Mouse (Mus musculus): Measurements from ENCODE around the gene Spint3.
"Not testable (repeated sequence)": the region's sequence is repeated elsewhere in the genome, so short reads cannot be mapped to it uniquely, and the experiment has no call there.

Gene Spint3

GRCm38 (mm10) chr2:164573359-164573758 is at the start of gene Spint3:
Gene Spint3 (minus strand): TSS chr2:164573459.
- DNase-seq (ENCODE audit: extremely low read depth, low read depth, low spot score): not testable (repeated sequence)

- no peak for DNase-seq (ENCODE audit: extremely low read depth, low read depth, low spot score)
These were observed 48.5 kb upstream of the Spint3 start for GRCm38 (mm10) chr2:164621775-164622174.

- no peak for DNase-seq (ENCODE audit: extremely low read depth, low read depth, low spot score)
These were observed 45.8 kb upstream of the Spint3 start for GRCm38 (mm10) chr2:164619050-164619449.

GRCm38 (mm10) chr2:164615386-164615785 is 42.1 kb upstream of the Spint3 start:
- DNase-seq (ENCODE audit: extremely low read depth, low read depth, low spot score): no peak

- DNase-seq (ENCODE audit: extremely low read depth, low read depth, low spot score): not testable (repeated sequence)
These were observed 40.2 kb upstream of the Spint3 start, which contains the start of the genes Wfdc6b and Wfdc8 for GRCm38 (mm10) chr2:164613471-164613870. Gene Wfdc6b (plus strand): TSS chr2:164613522. Gene Wfdc8 (minus strand): TSS chr2:164613626.

GRCm38 (mm10) chr2:164608781-164609180 is 35.5 kb upstream of the Spint3 start:
- no peak for DNase-seq (ENCODE audit: extremely low read depth, low read depth, low spot score)

- no peak for DNase-seq (ENCODE audit: extremely low read depth, low read depth, low spot score)
These were observed 31.2 kb upstream of the Spint3 start for GRCm38 (mm10) chr2:164604411-164604810.

GRCm38 (mm10) chr2:164603482-164603881 is 30.2 kb upstream of the Spint3 start:
- no peak for DNase-seq (ENCODE audit: extremely low read depth, low read depth, low spot score)

- DNase-seq (ENCODE audit: extremely low read depth, low read depth, low spot score): no peak
These were observed 26.9 kb upstream of the Spint3 start for GRCm38 (mm10) chr2:164600179-164600578.

- DNase-seq (ENCODE audit: extremely low read depth, low read depth, low spot score): no peak
These were observed 20.2 kb upstream of the Spint3 start, which contains the start of gene Eppin for GRCm38 (mm10) chr2:164593494-164593893. Gene Eppin (minus strand): TSS chr2:164593594.

- no peak for DNase-seq (ENCODE audit: extremely low read depth, low read depth, low spot score)
These were observed 18.8 kb upstream of the Spint3 start for GRCm38 (mm10) chr2:164592014-164592413.

- DNase-seq (ENCODE audit: extremely low read depth, low read depth, low spot score): not testable (repeated sequence)
These were observed 11.9 kb upstream of the Spint3 start, which contains the start of gene Wfdc6a for GRCm38 (mm10) chr2:164585025-164585725. Gene Wfdc6a (minus strand): TSS chr2:164585447.

- DNase-seq (ENCODE audit: extremely low read depth, low read depth, low spot score): no peak
These were observed 5.8 kb downstream of the Spint3 start for GRCm38 (mm10) chr2:164567460-164567859.

GRCm38 (mm10) chr2:164566997-164567396 is 6.3 kb downstream of the Spint3 start:
- no peak for DNase-seq (ENCODE audit: extremely low read depth, low read depth, low spot score)

- no peak for DNase-seq (ENCODE audit: extremely low read depth, low read depth, low spot score)
These were observed 8.9 kb downstream of the Spint3 start for GRCm38 (mm10) chr2:164564346-164564745.

GRCm38 (mm10) chr2:164563339-164564038 is 9.8 kb downstream of the Spint3 start:
- no peak for DNase-seq (ENCODE audit: extremely low read depth, low read depth, low spot score)

GRCm38 (mm10) chr2:164562391-164563188 is 10.7 kb downstream of the Spint3 start, which contains the start of gene Wfdc2:
Gene Wfdc2 (plus strand): TSS chr2:164562413.
- DNase-seq (ENCODE audit: extremely low read depth, low read depth, low spot score): no peak

GRCm38 (mm10) chr2:164560106-164560505 is 13.2 kb downstream of the Spint3 start:
- no peak for DNase-seq (ENCODE audit: extremely low read depth, low read depth, low spot score)

GRCm38 (mm10) chr2:164558991-164559645 is 14.1 kb downstream of the Spint3 start:
- DNase-seq (ENCODE audit: extremely low read depth, low read depth, low spot score): no peak

GRCm38 (mm10) chr2:164558426-164558825 is 14.8 kb downstream of the Spint3 start:
- no peak for DNase-seq (ENCODE audit: extremely low read depth, low read depth, low spot score)

- no peak for DNase-seq (ENCODE audit: extremely low read depth, low read depth, low spot score)
These were observed 21.8 kb downstream of the Spint3 start for GRCm38 (mm10) chr2:164551502-164551901.

Measured in fat pad, adult 2 months (tissue).